Mouse (Mus musculus) 3134 (cell line): ENCODE data around the gene Wwox.
A peak's percentile ranks its signal among the peaks of the same experiment; 100 is the strongest.

ENCODE experiments used
- DNase-seq: peaks from one replicate; pipeline ENCODE4 v3.0.0-alpha.2; 2011; ENCODE audit warnings: low spot score; ENCODE audit not compliant: insufficient read length; ENCODE audit errors: extremely low read depth

The Wwox gene

GRCm38 (mm10) chr8:115357663-115358335, 918.3 kb downstream of the Wwox start:
- DNase-seq: no peak

GRCm38 (mm10) chr8:115358481-115358880, 919.0 kb downstream of the Wwox start:
- DNase-seq: no peak

GRCm38 (mm10) chr8:115359701-115360100, 920.2 kb downstream of the Wwox start:
- DNase-seq: no peak

- no peak for DNase-seq
Observed at GRCm38 (mm10) chr8:115362518-115362917, 923.1 kb downstream of the Wwox start.

GRCm38 (mm10) chr8:115374957-115375356, 935.5 kb downstream of the Wwox start:
- DNase-seq: no peak

- DNase-seq: peak; percentile 6
Observed at GRCm38 (mm10) chr8:115375361-115376047, 936.0 kb downstream of the Wwox start.

GRCm38 (mm10) chr8:115377321-115377720, 937.9 kb downstream of the Wwox start:
- DNase-seq: no peak

GRCm38 (mm10) chr8:115380017-115380416, 940.6 kb downstream of the Wwox start:
- no peak for DNase-seq

GRCm38 (mm10) chr8:115390921-115391504, 951.6 kb downstream of the Wwox start:
- no peak for DNase-seq

- DNase-seq: no peak
Observed at GRCm38 (mm10) chr8:115395840-115396239, 956.4 kb downstream of the Wwox start.

- no peak for DNase-seq
Observed at GRCm38 (mm10) chr8:115397981-115398380, 958.5 kb downstream of the Wwox start.

- DNase-seq: no peak
Observed at GRCm38 (mm10) chr8:115400013-115400720, 960.7 kb downstream of the Wwox start.
